Mouse (Mus musculus): ENCODE results near the gene Tcam1.

GRCm38 (mm10) chr11:106282452-106282851 is 6.0 kb downstream of the Tcam1 start:
- TF ChIP-seq CTCF (IDR thresholded peaks at IDR 0.05; ENCODE audit: low read depth) (no peak), EP300 (IDR thresholded peaks at IDR 0.05; ENCODE audit: low read depth) (no peak)
